Mouse (Mus musculus): ENCODE results near the gene Tceal1. TPM values are rescaled to one million over a fixed set of nuclear protein-coding genes. Genes with fewer than 3 reads are reported as not detected.

Gene Tceal1
- total RNA-seq, 4 experiments from 2014 or later = 13.1 to 16.4 (median 15.0) TPM

GRCm38 (mm10) chrX:136749329-136749728 lies 41.5 kb downstream of the Tceal1 start:
- DNase-seq (ENCODE audit: low spot score in 2 of 2) = peak; percentile 11 to 28

- DNase-seq (ENCODE audit: low spot score in 2 of 2) = peak; percentile 35 to 55
Measured at GRCm38 (mm10) chrX:136755464-136755863, 47.7 kb downstream of the Tceal1 start.

Other genes starting within 250 kb of the Tceal1 start
- gene Kir3dl1, start 190.0 kb upstream of the Tceal1 start, total RNA-seq (2022) = not detected
- under 1 TPM in 1 of 4 experiments, not detected in 3; 0.25 TPM for gene Kir3dl2, start 163.9 kb upstream of the Tceal1 start, total RNA-seq (2022)
- 100 to 1,000 TPM; 169 to 202 (median 181) TPM for gene Tceal3, start 117.1 kb upstream of the Tceal1 start, total RNA-seq (2022)
- 100 to 1,000 TPM; 325 to 385 (median 347) TPM for gene Morf4l2, start 35.7 kb downstream of the Tceal1 start, total RNA-seq (2022)
- gene Glra4, start 72.2 kb downstream of the Tceal1 start, total RNA-seq (2022) = under 1 TPM in 1 of 4 experiments, not detected in 3; 0.45 TPM
- 100 to 1,000 TPM; 774 to 956 (median 858) TPM for gene Plp1, start 114.7 kb downstream of the Tceal1 start, total RNA-seq (2022)
- 10 to 100 TPM; 15.3 to 31.4 (median 24.5) TPM for gene Rab9b, start 160.8 kb downstream of the Tceal1 start, total RNA-seq (2022)
- not detected for gene H2bfm, start 219.3 kb downstream of the Tceal1 start, total RNA-seq (2022)

All from layer of hippocampus, adult 8-10 months (tissue).